Mouse (Mus musculus): ENCODE measurements around the gene Nol6.
A peak's percentile ranks its signal among the peaks of the same experiment; 100 is the strongest.

Nol6 gene

GRCm38 (mm10) chr4:41124180-41124951, at the start of gene Nol6:
Gene Nol6 (minus strand): TSS chr4:41124455.
- DNase-seq, result peak; percentile 99

GRCm38 (mm10) chr4:41170970-41171369, 46.7 kb upstream of the Nol6 start:
- no peak for DNase-seq

GRCm38 (mm10) chr4:41165693-41166475, 41.6 kb upstream of the Nol6 start:
- DNase-seq, result peak; percentile 83

GRCm38 (mm10) chr4:41164974-41165373, 40.7 kb upstream of the Nol6 start:
- no peak for DNase-seq

GRCm38 (mm10) chr4:41161232-41161631, 37.0 kb upstream of the Nol6 start:
- DNase-seq, result no peak

- DNase-seq, result no peak
Observed at GRCm38 (mm10) chr4:41158251-41158650, 34.0 kb upstream of the Nol6 start.

- no peak for DNase-seq
Observed at GRCm38 (mm10) chr4:41156961-41157360, 32.7 kb upstream of the Nol6 start.

GRCm38 (mm10) chr4:41153146-41153545, 28.9 kb upstream of the Nol6 start:
- no peak for DNase-seq

- DNase-seq, result no peak
Observed at GRCm38 (mm10) chr4:41151186-41151585, 26.9 kb upstream of the Nol6 start.

- DNase-seq, result no peak
Observed at GRCm38 (mm10) chr4:41149891-41150290, 25.6 kb upstream of the Nol6 start.

- DNase-seq, result no peak
Observed at GRCm38 (mm10) chr4:41142601-41143000, 18.3 kb upstream of the Nol6 start.

- peak; percentile 38 for DNase-seq
Observed at GRCm38 (mm10) chr4:41140174-41140875, 16.1 kb upstream of the Nol6 start.

- DNase-seq, result peak; percentile 32
Observed at GRCm38 (mm10) chr4:41136811-41137210, 12.6 kb upstream of the Nol6 start.

GRCm38 (mm10) chr4:41136454-41136805, 12.2 kb upstream of the Nol6 start:
- peak; percentile 69 for DNase-seq

GRCm38 (mm10) chr4:41135711-41136453, 11.6 kb upstream of the Nol6 start, which contains the start of gene Ube2r2:
Gene Ube2r2 (plus strand): TSS chr4:41135743.
- peak; percentile 82 for DNase-seq

- peak; percentile 89 for DNase-seq
Observed at GRCm38 (mm10) chr4:41134935-41135710, 10.9 kb upstream of the Nol6 start.

GRCm38 (mm10) chr4:41133529-41134291, 9.5 kb upstream of the Nol6 start:
- DNase-seq, result no peak

- no peak for DNase-seq
Observed at GRCm38 (mm10) chr4:41132471-41132870, 8.2 kb upstream of the Nol6 start.

GRCm38 (mm10) chr4:41129836-41130235, 5.6 kb upstream of the Nol6 start:
- DNase-seq, result no peak

- DNase-seq, result peak; percentile 69
Observed at GRCm38 (mm10) chr4:41129406-41129805, 5.2 kb upstream of the Nol6 start.

GRCm38 (mm10) chr4:41118706-41119292, 5.5 kb downstream of the Nol6 start:
- DNase-seq, result peak; percentile 69

Data from kidney, postnatal 14 days (tissue).